Mouse (Mus musculus): ENCODE measurements around the gene Coro1b. TPM values are rescaled to one million over a fixed set of nuclear protein-coding genes. Genes with fewer than 3 reads are reported as not detected.

Gene Coro1b
- total RNA-seq, 4 experiments from 2014 or later = 83.8 to 99.0 (median 98.2) TPM

DNA sequence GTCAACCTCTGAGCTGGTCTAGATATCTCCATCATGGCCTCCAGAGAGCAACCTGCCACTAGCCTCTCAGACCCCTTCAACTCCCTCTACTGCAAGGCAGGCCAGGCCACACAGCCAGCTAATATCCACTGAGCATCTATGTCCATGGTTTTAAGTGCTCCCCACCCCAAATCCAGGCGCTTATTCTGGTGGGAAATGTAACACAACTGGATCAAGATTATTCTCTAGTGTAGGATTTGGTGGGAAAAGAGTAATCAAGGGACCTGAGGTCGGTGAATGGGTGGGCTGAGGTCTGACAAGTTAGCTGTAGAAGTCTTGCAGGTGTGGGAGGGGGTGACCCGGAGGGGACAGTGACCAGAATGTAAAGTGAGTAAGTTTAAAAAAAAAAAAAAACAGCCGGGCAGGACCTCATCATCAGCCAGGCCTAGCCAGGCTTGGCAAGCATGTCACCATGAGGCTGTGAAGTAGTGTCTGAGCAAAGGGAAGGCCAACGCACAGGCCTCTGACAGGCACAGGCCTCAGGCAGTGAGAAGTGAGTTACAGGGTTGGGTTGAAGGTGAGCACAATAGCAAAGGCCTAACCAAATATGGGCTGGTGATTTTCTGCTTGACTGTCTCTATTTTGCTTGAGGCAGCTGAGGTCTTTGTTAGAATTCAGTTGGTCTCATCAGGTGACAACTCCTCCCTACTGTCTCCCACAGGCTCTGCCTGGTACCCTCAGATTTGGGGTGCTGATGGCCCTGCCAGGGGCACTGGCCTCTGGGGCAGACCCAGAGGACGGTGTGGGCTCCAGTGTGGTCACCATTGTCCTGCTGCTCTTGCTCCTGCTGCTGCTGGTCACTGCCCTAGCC lies 7.0 kb downstream of the Coro1b start:
- DNase-seq (ENCODE audit: low spot score in 2 of 2) = no peak

DNA sequence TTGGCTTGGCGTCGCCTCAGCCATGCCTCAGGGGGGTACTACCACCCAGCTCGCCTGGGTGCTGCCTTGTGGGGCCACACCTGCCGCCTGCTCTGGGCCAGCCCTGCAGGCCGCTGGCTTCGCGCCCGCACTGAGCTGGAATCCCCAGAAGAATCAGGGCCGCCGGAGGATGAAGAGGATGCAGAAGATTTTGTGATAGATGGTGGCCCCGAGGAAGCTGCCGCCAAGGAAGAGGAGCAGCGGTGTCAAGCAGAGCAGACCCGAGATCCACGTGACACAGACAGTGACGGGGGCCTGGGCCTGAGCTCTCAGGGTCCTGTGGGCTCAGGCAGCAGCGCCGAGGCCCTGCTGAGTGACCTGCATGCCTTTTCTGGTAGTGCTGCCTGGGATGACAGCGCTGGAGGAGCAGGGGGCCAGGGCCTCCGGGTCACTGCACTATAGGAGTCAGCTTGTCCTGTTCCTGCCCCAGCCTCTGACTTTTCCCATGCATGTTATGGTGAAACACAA lies 7.7 kb downstream of the Coro1b start:
- no peak for DNase-seq (ENCODE audit: low spot score in 2 of 2)

DNA sequence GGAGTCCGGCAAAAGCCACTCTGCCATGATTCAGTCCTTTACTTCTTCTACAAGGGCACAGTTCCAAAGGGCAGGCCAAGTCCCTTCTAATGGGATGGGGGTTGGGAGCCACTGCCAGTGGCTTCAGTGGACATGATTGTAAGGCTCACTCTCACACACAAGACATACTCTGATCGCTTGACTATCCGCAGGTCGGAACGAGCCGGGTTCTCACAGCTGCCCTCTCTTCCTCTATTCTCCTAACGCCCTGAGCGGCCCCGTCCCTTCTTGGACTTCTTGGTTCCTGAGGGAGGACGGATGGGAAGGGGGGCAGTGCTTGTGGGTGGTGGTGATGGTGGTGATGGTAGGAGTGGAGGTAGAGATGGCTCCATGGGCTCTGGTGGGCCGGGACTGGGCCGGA lies 8.4 kb downstream of the Coro1b start:
- DNase-seq (ENCODE audit: low spot score in 2 of 2) = no peak

DNA sequence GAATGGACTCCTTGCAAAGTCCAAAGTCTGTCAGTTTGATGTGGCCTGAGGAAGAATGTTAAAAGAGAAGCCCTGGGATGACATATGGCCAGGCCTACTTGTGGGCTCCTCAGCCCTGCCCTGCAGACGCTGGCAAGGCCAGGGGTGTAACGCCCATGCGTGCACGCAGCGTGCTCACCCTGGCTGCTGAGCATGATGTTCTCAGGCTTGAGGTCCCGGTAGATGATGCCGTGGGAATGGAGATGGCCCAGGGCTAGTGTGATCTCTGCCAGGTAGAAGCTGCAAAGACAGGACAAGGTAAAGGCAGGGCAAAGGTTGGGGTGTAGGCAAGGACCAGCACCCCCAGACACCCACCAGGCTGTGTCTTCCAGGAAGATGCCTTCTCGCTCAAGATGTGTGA lies 10.6 kb downstream of the Coro1b start:
- no peak for DNase-seq (ENCODE audit: low spot score in 2 of 2)

DNA sequence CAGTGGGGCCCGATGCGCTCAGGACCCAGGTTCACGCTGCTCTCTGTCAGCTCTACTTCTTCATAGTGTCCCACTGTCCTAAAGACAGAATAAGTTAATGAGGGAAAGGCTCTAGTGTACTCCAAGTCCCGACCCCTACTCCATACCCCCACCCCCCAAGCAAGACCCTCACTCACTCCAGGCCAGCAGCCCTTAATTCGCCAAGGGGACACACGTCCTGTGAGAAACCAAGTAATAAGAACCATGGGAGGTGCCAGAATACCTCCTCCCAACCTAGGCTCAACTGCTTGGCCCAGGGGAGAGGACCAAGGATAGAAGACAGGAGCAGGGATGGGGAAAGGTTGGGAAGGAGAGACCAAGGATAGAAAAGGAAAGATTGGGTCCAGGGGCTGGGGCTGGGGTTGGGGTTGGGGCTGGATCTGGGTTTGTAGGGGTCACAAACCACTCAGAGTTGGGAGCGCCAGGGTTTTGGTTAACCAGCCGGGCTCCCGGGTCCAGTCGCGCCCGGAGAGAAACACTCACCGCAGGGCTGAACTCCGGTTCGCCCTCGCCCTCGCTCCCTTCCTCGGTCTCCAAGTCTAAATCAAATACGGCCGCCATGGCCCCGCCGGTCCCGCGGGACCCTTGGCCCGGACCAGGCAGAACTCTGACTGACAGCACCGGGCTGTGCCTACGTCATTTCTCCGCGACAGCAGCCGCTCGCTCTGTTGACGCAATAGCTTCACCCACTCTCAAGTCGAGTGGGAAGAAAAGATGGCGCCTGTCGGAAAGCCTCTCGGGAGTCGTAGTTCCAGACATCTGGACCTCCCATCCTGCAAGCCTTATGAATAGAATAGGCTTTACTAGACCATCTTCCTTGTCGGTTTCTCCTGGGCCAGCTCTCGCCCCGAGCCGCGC lies 14.5 kb downstream of the Coro1b start, which contains the start of gene Rps6kb2:
Rps6kb2 (minus strand) TSS at position 709 of the 897 bp plus-strand sequence.
- DNase-seq (ENCODE audit: low spot score in 2 of 2) = peak; percentile 96 to 98

DNA sequence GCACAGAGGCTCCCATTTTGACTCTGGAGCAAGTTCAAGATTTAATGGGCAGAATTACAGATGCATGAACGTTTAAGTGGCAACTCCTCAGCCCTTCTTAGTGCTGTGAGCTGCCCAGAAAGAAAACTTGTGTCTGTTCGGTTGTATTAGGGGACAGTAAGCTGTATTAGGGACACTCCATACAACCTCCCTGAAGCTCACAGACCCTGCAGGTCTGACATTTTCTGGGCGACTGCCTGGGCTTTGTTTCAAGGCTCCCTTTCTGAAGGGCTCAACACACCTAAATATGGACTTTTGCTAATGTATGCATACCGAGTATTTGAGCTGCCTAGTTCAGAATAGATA lies 15.1 kb downstream of the Coro1b start:
- DNase-seq (ENCODE audit: low spot score in 2 of 2) = no peak

DNA sequence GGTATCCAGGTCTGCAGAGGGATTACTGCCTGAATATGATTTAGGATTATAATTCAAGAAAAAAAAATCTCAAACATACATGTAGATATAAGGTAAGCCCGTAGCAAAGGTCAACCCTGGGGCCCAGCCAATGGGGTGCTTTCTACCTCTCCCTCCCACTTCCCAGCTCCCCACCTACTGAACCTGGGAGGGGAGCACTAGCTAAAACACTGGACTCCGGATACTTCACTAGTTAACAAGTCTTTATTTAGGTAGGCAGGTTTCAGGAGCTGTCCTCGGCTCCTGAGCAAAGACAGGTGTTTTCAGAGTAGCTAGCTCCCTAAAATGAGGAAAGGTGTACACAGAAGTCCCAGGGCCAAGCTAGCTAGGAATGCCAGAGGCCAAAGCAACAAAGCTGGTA lies 15.7 kb downstream of the Coro1b start:
- no peak for DNase-seq (ENCODE audit: low spot score in 2 of 2)

DNA sequence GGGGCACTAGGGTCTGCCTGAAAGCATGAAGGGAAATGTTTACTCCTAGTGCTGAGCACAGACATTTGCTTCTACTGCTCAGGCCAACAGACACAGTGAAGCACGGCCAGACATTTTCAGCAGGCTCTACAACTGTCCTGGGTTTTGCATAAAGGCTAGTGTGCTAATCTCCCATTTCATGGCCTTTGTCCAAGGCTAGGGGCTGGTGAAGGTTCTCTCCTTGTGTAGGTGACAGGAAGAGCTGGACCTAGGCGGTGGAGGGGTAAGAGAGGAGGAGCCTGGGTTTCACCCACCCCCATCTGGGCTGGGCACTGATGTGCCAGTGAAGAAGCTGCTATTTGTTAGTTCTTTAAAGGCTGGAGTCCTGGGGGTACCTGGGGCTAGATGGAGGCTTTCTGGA lies 16.3 kb downstream of the Coro1b start:
- no peak for DNase-seq (ENCODE audit: low spot score in 2 of 2)

DNA sequence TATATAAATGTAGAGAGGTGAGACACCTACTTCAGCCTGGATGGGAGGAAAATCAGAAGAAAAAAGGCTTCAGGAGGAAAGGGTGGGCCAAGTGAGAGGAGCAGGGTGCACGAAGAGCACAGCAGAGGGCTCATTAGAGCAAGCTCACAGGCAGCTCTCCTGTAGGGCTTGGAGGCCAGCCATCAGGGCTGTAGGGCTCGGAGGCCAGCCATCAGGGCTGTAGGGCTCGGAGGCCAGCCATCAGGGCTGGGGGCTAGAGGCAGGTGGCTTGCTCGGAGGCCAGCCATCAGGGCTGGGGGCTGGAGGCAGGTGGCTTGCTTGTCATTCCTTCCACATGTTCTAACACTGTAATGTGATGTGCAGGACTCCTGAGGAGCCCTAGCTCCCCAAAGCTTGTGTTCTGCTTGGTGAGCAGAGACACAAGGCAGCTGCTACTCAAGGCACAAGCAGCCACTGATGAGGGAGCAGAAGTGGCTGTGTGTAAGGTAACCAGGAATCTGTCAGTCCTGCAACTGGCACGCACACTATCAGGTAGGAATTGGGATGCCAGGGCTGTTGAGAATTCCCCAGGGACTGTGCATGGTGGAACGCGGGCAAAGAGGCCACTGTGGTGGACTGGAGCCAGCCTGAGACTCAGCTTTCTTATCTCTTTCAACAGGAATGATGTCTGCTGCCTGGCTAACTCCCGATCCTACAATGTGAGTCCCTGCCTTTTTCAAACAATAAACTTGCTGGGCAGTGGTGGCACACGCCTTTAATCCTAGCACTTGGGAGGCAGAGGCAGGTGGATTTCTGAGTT lies 18.5 kb downstream of the Coro1b start:
- DNase-seq (ENCODE audit: low spot score in 2 of 2) = no peak

DNA sequence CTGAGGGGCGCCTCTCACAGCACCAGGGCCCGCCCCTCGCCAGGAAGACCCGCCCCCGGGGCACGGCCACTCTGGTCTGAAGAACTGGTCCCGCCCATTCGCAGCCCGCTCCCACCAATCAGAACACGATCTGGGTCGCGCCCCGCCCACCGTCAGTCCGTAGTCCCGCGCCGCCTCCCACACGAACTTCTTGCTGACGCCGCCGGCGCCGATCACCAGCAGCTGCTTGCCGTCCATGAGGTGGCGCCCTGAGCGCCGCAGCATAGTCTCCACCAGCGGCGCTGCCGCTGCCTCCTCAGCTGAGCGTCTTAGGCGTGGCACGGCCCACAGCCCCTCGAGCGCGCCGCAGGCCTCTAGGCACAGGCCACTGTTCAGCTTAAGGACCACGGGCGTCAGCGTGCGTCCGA lies 21.0 kb downstream of the Coro1b start:
- peak; percentile 99 for DNase-seq (ENCODE audit: low spot score in 2 of 2)

DNA sequence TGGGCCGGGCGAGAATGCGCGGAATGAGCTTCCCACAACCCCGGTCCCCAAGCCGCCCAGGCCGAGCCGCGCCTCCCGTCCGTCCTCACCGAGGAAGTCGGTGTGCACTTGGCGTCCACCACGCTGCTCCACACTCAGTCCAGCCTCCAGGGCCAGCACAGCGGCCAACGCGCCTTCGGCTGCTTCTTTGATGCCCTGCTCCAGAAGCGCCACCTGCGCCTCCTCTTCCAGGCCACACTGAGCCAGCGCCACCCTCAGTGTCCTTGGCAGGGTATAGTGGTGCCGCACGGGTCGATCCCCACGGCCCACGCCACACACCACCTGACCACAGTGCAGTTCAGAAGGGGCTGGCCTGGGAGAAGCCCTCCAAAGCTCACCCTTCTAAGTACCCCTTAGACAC lies 21.4 kb downstream of the Coro1b start:
- DNase-seq (ENCODE audit: low spot score in 2 of 2) = peak in 1 of 2 experiments; percentile 50

DNA sequence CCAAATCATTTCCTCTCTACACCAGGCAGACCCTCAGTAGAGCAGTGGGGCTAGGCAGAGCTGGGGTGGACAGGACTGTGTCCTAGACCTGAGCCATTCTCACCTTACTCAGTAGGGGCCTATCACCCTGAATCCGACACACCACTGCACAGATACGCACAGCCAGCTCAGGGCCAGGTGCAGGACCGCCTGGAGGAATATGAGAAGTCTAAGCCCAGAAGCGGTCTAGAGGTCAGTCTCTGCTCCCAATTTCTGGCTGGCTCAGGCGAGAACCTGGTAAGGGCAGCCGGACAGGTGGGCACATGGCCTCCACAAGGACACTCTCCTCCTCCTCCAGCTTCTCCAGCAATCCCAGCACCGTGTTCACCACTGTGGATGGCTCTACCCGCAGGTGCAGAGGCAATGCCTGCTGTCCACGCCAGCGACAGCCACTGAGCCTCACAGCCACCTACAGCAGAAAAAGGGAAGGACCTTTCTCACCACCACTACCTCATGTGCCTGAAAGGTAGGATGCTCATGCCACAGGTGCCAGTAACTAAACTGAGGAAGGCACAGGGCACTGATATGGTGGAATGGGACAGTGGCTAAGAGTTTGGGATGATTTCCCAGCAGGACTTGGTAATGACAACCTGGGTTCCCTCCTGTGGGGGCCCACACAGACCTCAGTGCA lies 22.4 kb downstream of the Coro1b start:
- DNase-seq (ENCODE audit: low spot score in 2 of 2) = no peak

DNA sequence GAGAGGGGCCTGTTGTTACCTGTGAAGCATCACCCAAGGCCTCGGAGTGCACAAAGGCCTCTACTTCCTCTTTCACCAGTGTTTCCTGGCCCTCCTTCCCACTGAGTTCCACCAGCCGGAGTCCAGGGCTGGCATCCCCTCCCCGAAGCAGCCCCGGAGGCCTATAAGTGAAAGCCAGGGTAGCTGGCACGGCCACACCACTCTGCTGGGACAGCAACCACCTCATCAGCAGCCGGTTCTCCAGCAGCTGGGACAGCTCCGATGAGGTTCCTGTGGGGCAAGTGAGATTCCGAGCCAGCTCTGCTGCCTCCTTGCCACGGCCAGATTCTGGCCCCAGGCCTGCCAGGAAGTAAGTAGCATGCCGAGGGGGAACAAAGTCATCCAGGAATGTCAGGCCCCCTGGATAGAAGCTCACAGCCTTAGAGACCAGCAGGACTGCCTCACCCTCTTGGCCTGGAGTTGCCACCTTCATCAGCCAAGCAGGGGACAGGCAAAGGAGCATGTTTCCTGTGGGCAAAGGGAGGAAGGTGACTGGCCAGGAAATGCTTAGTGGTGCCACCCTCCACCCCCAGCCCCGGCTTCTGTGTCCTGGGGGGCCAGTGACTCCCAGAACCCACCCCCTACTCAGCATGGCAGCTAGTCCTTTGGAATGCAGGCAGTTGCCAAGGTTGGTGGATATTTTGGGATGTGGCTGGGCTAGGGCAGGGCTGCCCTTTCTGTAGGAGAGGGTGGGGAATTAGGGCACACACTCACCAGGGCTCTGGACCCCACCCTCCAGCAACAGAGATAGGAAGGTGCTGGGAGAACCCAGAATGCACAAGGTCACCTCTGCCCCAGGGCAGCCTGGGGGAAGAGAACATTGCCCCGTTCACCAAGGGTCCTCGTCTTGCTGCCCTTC lies 23.2 kb downstream of the Coro1b start:
- DNase-seq (ENCODE audit: low spot score in 2 of 2) = no peak

DNA sequence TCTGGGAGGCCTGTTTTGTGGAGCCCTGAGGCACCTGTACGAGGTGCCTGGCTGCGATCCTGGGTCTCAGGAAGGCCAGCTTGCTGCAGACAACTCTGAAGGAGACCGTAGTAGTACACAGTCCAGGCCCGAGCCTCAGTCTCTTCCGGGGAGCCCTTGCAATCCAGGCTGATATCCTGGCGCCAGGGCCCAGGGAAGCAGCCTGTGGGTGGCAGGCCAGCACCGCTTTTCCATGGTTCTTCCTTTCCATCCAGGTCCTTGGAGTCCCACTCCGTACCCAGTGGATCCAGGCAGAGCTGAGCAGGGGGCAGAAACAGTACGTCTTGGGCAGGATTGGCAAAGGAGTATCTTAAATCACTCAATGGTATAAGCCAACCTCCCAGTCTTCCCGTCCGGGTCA lies 24.5 kb downstream of the Coro1b start:
- DNase-seq (ENCODE audit: low spot score in 2 of 2) = no peak

DNA sequence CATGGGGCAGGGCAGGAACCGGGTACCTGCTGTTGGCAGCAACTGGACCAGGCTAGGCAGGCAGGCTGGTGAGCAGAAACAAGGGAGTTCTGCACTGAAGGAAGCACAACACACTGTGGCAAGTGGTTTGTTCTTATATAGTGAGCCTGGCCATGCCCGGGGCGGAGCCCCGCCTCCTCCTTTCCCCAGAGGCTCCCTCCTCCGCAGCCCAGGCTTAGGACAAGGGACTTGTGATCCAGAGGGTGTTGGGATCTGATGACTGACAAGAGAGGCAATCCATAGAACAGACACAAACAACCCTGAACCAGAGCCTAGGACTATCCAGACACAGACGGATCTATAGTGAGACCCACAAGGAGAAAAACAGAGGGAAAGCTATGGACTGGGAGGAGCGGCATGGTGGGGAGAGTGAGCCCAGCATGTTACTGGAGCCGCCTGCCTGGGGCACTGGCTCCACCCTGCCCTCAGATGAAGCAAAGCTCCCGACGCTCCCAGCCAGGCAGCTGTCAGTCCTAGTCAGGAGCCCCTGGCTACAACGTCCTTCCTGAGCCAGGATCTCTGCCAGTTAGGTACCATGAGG lies 27.0 kb downstream of the Coro1b start, which contains the start of gene Carns1:
Carns1 (minus strand) TSS at position 112 of the 580 bp plus-strand sequence.
- no peak for DNase-seq (ENCODE audit: low spot score in 2 of 2)

DNA sequence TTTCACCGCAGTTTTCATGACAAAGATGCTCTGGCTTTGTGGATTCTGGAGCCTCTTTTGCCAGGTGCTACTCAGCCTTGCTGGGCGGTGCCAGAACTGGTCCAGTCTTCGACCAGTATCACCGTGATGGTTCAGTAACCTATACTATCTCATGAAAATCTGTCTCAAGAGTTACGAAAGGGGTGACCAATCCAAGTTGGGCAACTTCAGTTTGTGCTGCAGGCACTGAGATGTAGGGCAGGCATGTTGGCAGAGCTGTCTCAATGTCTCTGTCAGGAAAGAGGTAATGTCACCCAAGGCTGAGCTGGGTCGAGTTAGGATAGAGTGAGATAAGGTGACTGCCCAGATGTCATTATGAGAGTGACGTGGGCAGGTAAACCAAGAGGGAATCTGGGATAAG lies 32.0 kb downstream of the Coro1b start:
- DNase-seq (ENCODE audit: low spot score in 2 of 2) = no peak

DNA sequence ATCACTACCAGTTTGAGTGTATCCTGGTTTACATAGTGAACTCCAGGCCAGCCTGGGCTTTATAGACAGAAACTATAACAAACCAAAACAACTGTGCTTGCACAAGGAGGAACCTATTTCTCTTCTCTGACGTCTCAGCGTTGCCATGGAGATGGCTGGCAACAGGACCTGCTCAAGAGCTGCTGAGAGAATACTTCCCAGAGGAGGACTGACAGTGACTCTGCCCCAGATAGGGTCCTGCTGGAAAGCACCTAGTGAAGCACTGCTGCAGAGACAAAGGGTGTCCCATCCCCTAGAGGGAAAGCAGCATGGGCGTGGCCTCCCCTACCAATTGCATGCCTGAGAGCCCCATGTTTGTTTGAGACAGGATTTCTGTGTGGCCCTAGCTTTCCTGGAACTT lies 33.5 kb downstream of the Coro1b start:
- DNase-seq (ENCODE audit: low spot score in 2 of 2) = peak; percentile 72

DNA sequence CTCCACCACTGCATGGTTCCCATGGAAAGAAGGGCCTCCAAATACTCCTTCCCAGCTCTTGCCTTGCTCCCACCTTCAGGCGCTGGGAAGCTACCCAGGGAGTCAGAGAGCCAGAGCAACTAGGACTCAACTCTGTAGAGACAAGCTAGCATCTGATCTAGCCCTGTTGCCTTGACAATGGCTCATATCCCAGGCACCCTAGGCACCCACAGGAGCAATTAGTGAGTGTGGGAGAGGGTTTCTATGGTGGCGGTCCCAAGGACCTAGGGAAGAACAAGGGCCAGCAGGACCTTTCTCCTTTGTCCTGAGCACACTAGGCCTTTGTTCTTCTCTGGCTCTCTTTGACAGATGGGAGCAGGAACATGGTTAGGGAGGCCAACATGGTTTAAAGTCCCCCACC lies 35.3 kb downstream of the Coro1b start:
- no peak for DNase-seq (ENCODE audit: low spot score in 2 of 2)
